Mouse (Mus musculus): ENCODE measurements at regions not wholly inside any gene's neighbourhood (a gene's known extent, or its start where the extent isn't known, plus 50 kb on each side); places are given as distances from the start of the nearest gene placed in this dataset.

DNA sequence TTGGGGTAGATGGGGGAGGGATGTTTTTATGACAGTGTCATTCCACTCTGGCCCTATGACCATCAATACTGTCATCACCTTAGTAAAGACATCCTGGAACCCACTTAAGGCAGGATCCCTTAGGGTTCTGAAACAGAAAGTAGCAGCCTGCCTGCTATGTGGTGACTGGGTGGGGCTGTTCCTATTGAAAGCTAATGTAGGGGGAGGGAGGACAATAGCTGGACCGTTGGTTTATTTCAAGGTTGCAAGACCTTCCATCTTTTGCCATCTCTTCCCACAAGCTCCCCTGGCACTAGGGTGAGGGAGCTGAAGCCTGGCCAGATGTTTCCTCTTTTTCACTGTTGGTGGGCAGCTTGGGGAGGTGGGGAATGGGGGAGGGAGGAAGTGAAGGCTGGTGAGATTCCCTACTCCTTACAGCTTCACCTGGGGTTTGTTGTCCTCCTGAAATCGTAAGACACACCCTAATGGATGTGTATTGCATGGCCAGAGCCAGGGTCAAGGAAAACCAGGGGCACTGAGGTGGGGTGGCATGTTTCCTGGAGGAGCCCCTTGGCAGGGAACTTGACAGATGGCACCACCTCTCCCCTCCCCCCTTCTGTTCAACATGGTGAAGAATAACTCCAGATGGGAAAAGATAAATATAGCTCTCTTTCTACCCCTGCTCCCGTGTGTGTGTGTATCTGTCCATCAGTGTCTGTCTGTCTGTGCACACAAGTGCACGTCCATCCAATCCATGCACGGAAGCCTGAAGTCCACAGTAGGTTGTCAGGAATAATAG is 112.1 kb upstream of the Ccnd2 start:
- TF ChIP-seq POLR2A (IDR thresholded peaks at IDR 0.05; ENCODE audit: borderline replicate concordance, insufficient read depth, low read length), result no peak
- TF ChIP-seq CTCF (IDR thresholded peaks at IDR 0.05; ENCODE audit: borderline replicate concordance, insufficient read depth, low read depth, low read length), result no peak
